In genomic region chr16:24491486-24491758, GRCm38 (mm10) we compare ENCODE assay signal across 11 mouse cellular contexts.
DNase-seq lines count a peak whose midpoint lies in the region; ATAC-seq lines count a peak whose summit lies in the region.
"Had no signal": no experiment of that assay in that cellular context is flagged by ENCODE, and none has a peak within 500 bp of the region (broad histone marks: within the 10 kb centered on the region; RNA-seq: fewer than 3 reads in every experiment).

No protein-coding gene starts in this region.

- no peaks in the 10 kb centered on the region for H3K36me3 ChIP-seq in heart, embryonic 14.5 days (ENCODE audit: control insufficient read depth, insufficient read depth, low read length)
- H3K36me3 ChIP-seq in limb, embryonic 12.5 days, result no peaks in the 10 kb centered on the region
- H3K36me3 ChIP-seq in limb, embryonic 10.5 days, result no peaks in the 10 kb centered on the region
- H3K36me3 ChIP-seq in embryonic facial prominence, embryonic 10.5 days (replicated peaks), result no peaks in the 10 kb centered on the region
- H3K36me3 ChIP-seq in limb, embryonic 13.5 days, result no peaks in the 10 kb centered on the region
- H3K36me3 ChIP-seq in liver, embryonic 11.5 days (ENCODE audit: control insufficient read depth, insufficient read depth, low read length), result no peaks in the 10 kb centered on the region

- no peaks in the 10 kb centered on the region for H3K9me3 ChIP-seq in heart, embryonic 14.5 days (ENCODE audit: control insufficient read depth, low read length)
- no peaks in the 10 kb centered on the region for H3K9me3 ChIP-seq in limb, embryonic 12.5 days
- no peaks in the 10 kb centered on the region for H3K9me3 ChIP-seq in limb, embryonic 10.5 days (replicated peaks)
- no peaks in the 10 kb centered on the region for H3K9me3 ChIP-seq in embryonic facial prominence, embryonic 10.5 days
- no peaks in the 10 kb centered on the region for H3K9me3 ChIP-seq in limb, embryonic 13.5 days
- H3K9me3 ChIP-seq in liver, embryonic 11.5 days (ENCODE audit: control insufficient read depth, low read length), result no peaks in the 10 kb centered on the region
- H3K9me3 ChIP-seq: forebrain, embryonic 13.5 days had no signal

- H3K4me1 ChIP-seq in heart, embryonic 14.5 days (ENCODE audit: control insufficient read depth in 2 of 2, insufficient read depth in 2 of 2, low read length in 2 of 2), result peaks cover 50 to 82% of the 10 kb centered on the region in 2 experiments
- H3K4me1 ChIP-seq in limb, embryonic 12.5 days (replicated peaks), result peaks cover 69% of the 10 kb centered on the region
- H3K4me1 ChIP-seq in limb, embryonic 10.5 days, result peaks cover 51% of the 10 kb centered on the region
- peaks cover 68% of the 10 kb centered on the region for H3K4me1 ChIP-seq in embryonic facial prominence, embryonic 10.5 days
- peaks cover 82% of the 10 kb centered on the region for H3K4me1 ChIP-seq in limb, embryonic 13.5 days
- H3K4me1 ChIP-seq in liver, embryonic 11.5 days (replicated peaks; ENCODE audit: control insufficient read depth, insufficient read depth, low read length), result peaks cover 8% of the 10 kb centered on the region

- 74% methylated on average over 2 of the region's 2 CpGs for WGBS in heart, embryonic 14.5 days
- 59% methylated on average over 2 of the region's 2 CpGs for WGBS in limb, embryonic 12.5 days
- WGBS in limb, embryonic 10.5 days, result 87% methylated on average over 2 of the region's 2 CpGs
- WGBS in embryonic facial prominence, embryonic 10.5 days, result 80% methylated on average over 2 of the region's 2 CpGs
- WGBS in limb, embryonic 13.5 days, result 50% methylated on average over 2 of the region's 2 CpGs
- 83% methylated on average over 2 of the region's 2 CpGs for WGBS in liver, embryonic 11.5 days

- DNase-seq in heart, adult 18-20 months, result no peak
- no peak for DNase-seq in limb, embryonic 10.5 days (ENCODE audit: low spot score)
- no peak for DNase-seq in embryonic facial prominence, embryonic 10.5 days (ENCODE audit: low spot score)
- no peak for DNase-seq in liver, embryonic 11.5 days (ENCODE audit: low spot score)
- DNase-seq: adrenal gland, postnatal 36 days; kidney, adult 18-20 months had no signal

- H3K9ac ChIP-seq in heart, embryonic 14.5 days (ENCODE audit: low read length), result 0 out of 2 replicates have a peak overlapping the region, but pooled peaks have one; percentile 0
- no peak overlapping the region for H3K9ac ChIP-seq in limb, embryonic 12.5 days (replicated peaks)
- H3K9ac ChIP-seq in limb, embryonic 13.5 days, result no peak overlapping the region; the same call in 1 of the 2 replicates
- no peak overlapping the region for H3K9ac ChIP-seq in liver, embryonic 11.5 days (ENCODE audit: low read depth, low read length)
- H3K9ac ChIP-seq: forebrain, embryonic 13.5 days had no signal

- H3K27ac ChIP-seq in heart, embryonic 14.5 days (replicated peaks in 1 of 2; ENCODE audit: control insufficient read depth in 1 of 2, insufficient read depth in 1 of 2, low read depth in 2 of 2, low read length in 2 of 2), result peak overlapping the region; percentile 35 to 81
- H3K27ac ChIP-seq in limb, embryonic 12.5 days, result 0 out of 2 replicates have a peak overlapping the region, but pooled peaks have one; percentile 79
- H3K27ac ChIP-seq in limb, embryonic 10.5 days, result no peak overlapping the region
- peak overlapping the region; percentile 24; the same call in 1 of the 2 replicates for H3K27ac ChIP-seq in embryonic facial prominence, embryonic 10.5 days (replicated peaks)
- peak overlapping the region; percentile 79; the same call in 1 of the 2 replicates for H3K27ac ChIP-seq in limb, embryonic 13.5 days
- H3K27ac ChIP-seq in liver, embryonic 11.5 days (ENCODE audit: low read depth, low read length), result no peak overlapping the region
- H3K27ac ChIP-seq: forebrain, embryonic 13.5 days had no signal

- H3K4me3 ChIP-seq in heart, embryonic 14.5 days (ENCODE audit: control insufficient read depth in 1 of 2, insufficient read depth in 1 of 2, low read depth in 1 of 2, low read length in 2 of 2), result no peak overlapping the region
- H3K4me3 ChIP-seq in limb, embryonic 12.5 days (replicated peaks), result no peak overlapping the region
- no peak overlapping the region for H3K4me3 ChIP-seq in limb, embryonic 10.5 days
- H3K4me3 ChIP-seq in embryonic facial prominence, embryonic 10.5 days, result no peak overlapping the region
- no peak overlapping the region for H3K4me3 ChIP-seq in limb, embryonic 13.5 days
- H3K4me3 ChIP-seq in liver, embryonic 11.5 days (ENCODE audit: low read depth, low read length), result no peak overlapping the region
- H3K4me3 ChIP-seq: forebrain, embryonic 13.5 days had no signal

- no peak overlapping the region for H3K4me2 ChIP-seq in heart, embryonic 14.5 days (ENCODE audit: low read length)
- H3K4me2 ChIP-seq in limb, embryonic 12.5 days, result no peak overlapping the region
- H3K4me2 ChIP-seq in limb, embryonic 13.5 days (replicated peaks), result peak overlapping the region; percentile 31
- H3K4me2 ChIP-seq in liver, embryonic 11.5 days, result no peak overlapping the region
- H3K4me2 ChIP-seq: forebrain, embryonic 13.5 days had no signal

- no peaks in the 10 kb centered on the region for H3K27me3 ChIP-seq in heart, embryonic 14.5 days (ENCODE audit: control insufficient read depth, insufficient read depth, low read length)
- no peaks in the 10 kb centered on the region for H3K27me3 ChIP-seq in limb, embryonic 12.5 days
- no peaks in the 10 kb centered on the region for H3K27me3 ChIP-seq in limb, embryonic 10.5 days (ENCODE audit: low read depth, poor library complexity, severe bottlenecking)
- no peaks in the 10 kb centered on the region for H3K27me3 ChIP-seq in embryonic facial prominence, embryonic 10.5 days (replicated peaks; ENCODE audit: low read depth, poor library complexity, severe bottlenecking)
- H3K27me3 ChIP-seq in limb, embryonic 13.5 days, result no peaks in the 10 kb centered on the region
- H3K27me3 ChIP-seq in liver, embryonic 11.5 days (replicated peaks; ENCODE audit: control insufficient read depth, insufficient read depth, low read length), result no peaks in the 10 kb centered on the region
- H3K27me3 ChIP-seq: forebrain, embryonic 13.5 days had no signal

- no peak for ATAC-seq in heart, embryonic 14.5 days (ENCODE audit: insufficient number of reproducible peaks, insufficient read depth, low FRiP score, low read depth)
- no peak for ATAC-seq in limb, embryonic 12.5 days (ENCODE audit: insufficient number of reproducible peaks, insufficient read depth, low FRiP score, low TSS enrichment, low read depth)
- ATAC-seq in limb, embryonic 13.5 days (ENCODE audit: low FRiP score, low read depth), result no peak
- ATAC-seq in activated CD4-positive, CD25-positive, alpha-beta regulatory T cell, adult 4 months, result no peak
- ATAC-seq in liver, embryonic 11.5 days (replicated peaks; ENCODE audit: low FRiP score), result no peak

Comparison
In these comparisons a context has a peak if more than half of its experiments do, and no peak if none do; other contexts are left out.
1. H3K27ac ChIP-seq: peak in heart, embryonic 14.5 days (2 of 2), limb, embryonic 12.5 days (single experiment), embryonic facial prominence, embryonic 10.5 days (single experiment) and limb, embryonic 13.5 days (single experiment); none in limb, embryonic 10.5 days (single experiment) and liver, embryonic 11.5 days (single experiment).